Mouse (Mus musculus): Measurements from ENCODE around the gene Ano3.

Ano3 gene

GRCm38 (mm10) chr2:110814964-110815363 is 135.8 kb downstream of the Ano3 start:
- intact Hi-C loops (cut with DNase I) = no loop called here

- intact Hi-C loops (cut with DNase I) = no loop called here
Measured at GRCm38 (mm10) chr2:110806302-110807093, 144.2 kb downstream of the Ano3 start.

- intact Hi-C loops (cut with DNase I) = no loop called here
Measured at GRCm38 (mm10) chr2:110795928-110796327, 154.8 kb downstream of the Ano3 start.

- intact Hi-C loops (cut with DNase I) = no loop called here
Measured at GRCm38 (mm10) chr2:110795433-110795832, 155.3 kb downstream of the Ano3 start.

- intact Hi-C loops (cut with DNase I) = no loop called here
Measured at GRCm38 (mm10) chr2:110787396-110787795, 163.3 kb downstream of the Ano3 start.

GRCm38 (mm10) chr2:110759434-110759833 is 191.3 kb downstream of the Ano3 start:
- intact Hi-C loops (cut with DNase I) = no loop called here

- intact Hi-C loops (cut with DNase I) = no loop called here
Measured at GRCm38 (mm10) chr2:110757556-110757955, 193.2 kb downstream of the Ano3 start.

- intact Hi-C loops (cut with DNase I) = no loop called here
Measured at GRCm38 (mm10) chr2:110740493-110740892, 210.2 kb downstream of the Ano3 start.

GRCm38 (mm10) chr2:110739781-110740180 is 210.9 kb downstream of the Ano3 start:
- intact Hi-C loops (cut with DNase I) = no loop called here

GRCm38 (mm10) chr2:110737981-110738380 is 212.7 kb downstream of the Ano3 start:
- intact Hi-C loops (cut with DNase I) = no loop called here

- intact Hi-C loops (cut with DNase I) = no loop called here
Measured at GRCm38 (mm10) chr2:110737236-110737635, 213.5 kb downstream of the Ano3 start.

- intact Hi-C loops (cut with DNase I) = no loop called here
Measured at GRCm38 (mm10) chr2:110726106-110726505, 224.6 kb downstream of the Ano3 start.

GRCm38 (mm10) chr2:110722208-110722607 is 228.5 kb downstream of the Ano3 start:
- intact Hi-C loops (cut with DNase I) = no loop called here

- intact Hi-C loops (cut with DNase I) = no loop called here
Measured at GRCm38 (mm10) chr2:110721290-110721753, 229.4 kb downstream of the Ano3 start, which contains the start of gene Muc15. Gene Muc15 (plus strand): TSS chr2:110721340.

- intact Hi-C loops (cut with DNase I) = no loop called here
Measured at GRCm38 (mm10) chr2:110719051-110719450, 231.7 kb downstream of the Ano3 start.

- intact Hi-C loops (cut with DNase I) = no loop called here
Measured at GRCm38 (mm10) chr2:110710055-110710720, 240.5 kb downstream of the Ano3 start.

- intact Hi-C loops (cut with DNase I) = no loop called here
Measured at GRCm38 (mm10) chr2:110709436-110709835, 241.3 kb downstream of the Ano3 start.

GRCm38 (mm10) chr2:110671071-110671624 is 279.6 kb downstream of the Ano3 start:
- intact Hi-C loops (cut with DNase I) = no loop called here

- intact Hi-C loops (cut with DNase I) = loop anchor here (1.0 to 10.0 kb wide), 2 partner anchors 318 to 391 kb away; no protein-coding TSS in a partner anchor
Measured at GRCm38 (mm10) chr2:110663329-110663728, 287.4 kb downstream of the Ano3 start.

- intact Hi-C loops (cut with DNase I) = no loop called here
Measured at GRCm38 (mm10) chr2:110644846-110645245, 305.9 kb downstream of the Ano3 start.

GRCm38 (mm10) chr2:110644358-110644757 is 306.4 kb downstream of the Ano3 start:
- intact Hi-C loops (cut with DNase I) = no loop called here
